Mouse (Mus musculus): ENCODE measurements around the gene Olfr263. TPM values are rescaled to one million over a fixed set of nuclear protein-coding genes. Genes with fewer than 3 reads are reported as not detected.
A peak's percentile ranks its signal among the peaks of the same experiment; 100 is the strongest.

Gene Olfr263
- polyA plus RNA-seq, 1 experiment: not detected

- TF ChIP-seq POLR2A (IDR thresholded peaks at IDR 0.05; ENCODE audit: low read depth, low read length) (no peak), CTCF (conservative IDR thresholded peaks at IDR 0.05; ENCODE audit: insufficient read depth, insufficient read length, low read depth, low read length) (no peak)
- H3K27me3 ChIP-seq (replicated peaks; ENCODE audit: control insufficient read depth, insufficient read depth, low read length): no peaks in the 10 kb centered on the region
- no peaks in the 10 kb centered on the region for H3K36me3 ChIP-seq (ENCODE audit: control insufficient read depth, insufficient read depth, low read length)
- no peak for DNase-seq
- peaks cover 3% of the 10 kb centered on the region; the same call in 1 of the 2 replicates for H3K4me1 ChIP-seq (ENCODE audit: control insufficient read depth, insufficient read depth, low read length)
- no peak overlapping the region for H3K27ac ChIP-seq (ENCODE audit: insufficient read depth, low read depth, low read length)
- H3K4me3 ChIP-seq (ENCODE audit: insufficient read depth, low read depth, low read length): no peak overlapping the region
- 84% methylated on average over 17 of the region's 17 CpGs for WGBS
Observed at GRCm38 (mm10) chr13:21170431-21171155, 41.2 kb downstream of the Olfr263 start.

- H3K27me3 ChIP-seq (replicated peaks; ENCODE audit: control insufficient read depth, insufficient read depth, low read length): no peaks in the 10 kb centered on the region
- no peak for DNase-seq
- H3K36me3 ChIP-seq (ENCODE audit: control insufficient read depth, insufficient read depth, low read length): no peaks in the 10 kb centered on the region
- H3K27ac ChIP-seq (ENCODE audit: insufficient read depth, low read depth, low read length): no peak overlapping the region
- 38% methylated on average over 15 of the region's 15 CpGs for WGBS
- TF ChIP-seq CTCF (conservative IDR thresholded peaks at IDR 0.05; ENCODE audit: insufficient read depth, insufficient read length, low read depth, low read length): no peak
- no peak for TF ChIP-seq POLR2A (IDR thresholded peaks at IDR 0.05; ENCODE audit: low read depth, low read length)
- H3K4me1 ChIP-seq (ENCODE audit: control insufficient read depth, insufficient read depth, low read length): peaks cover 3% of the 10 kb centered on the region; the same call in 1 of the 2 replicates
- H3K4me3 ChIP-seq (ENCODE audit: insufficient read depth, low read depth, low read length): no peak overlapping the region
Observed at GRCm38 (mm10) chr13:21171156-21171530, 41.7 kb downstream of the Olfr263 start.

- TF ChIP-seq CTCF (conservative IDR thresholded peaks at IDR 0.05; ENCODE audit: insufficient read depth, insufficient read length, low read depth, low read length): peak; percentile 22; the same call in 1 of the 2 replicates
- TF ChIP-seq POLR2A (IDR thresholded peaks at IDR 0.05; ENCODE audit: low read depth, low read length): no peak
- DNase-seq: peak; percentile 32
- Histone ChIP-seq H3K36me3 (ENCODE audit: control insufficient read depth, insufficient read depth, low read length) (no peaks in the 10 kb centered on the region), H3K4me3 (ENCODE audit: insufficient read depth, low read depth, low read length) (peak overlapping the region; percentile 35; the same call in 1 of the 2 replicates), H3K27ac (ENCODE audit: insufficient read depth, low read depth, low read length) (no peak overlapping the region), H3K4me1 (ENCODE audit: control insufficient read depth, insufficient read depth, low read length) (peaks cover 3% of the 10 kb centered on the region; the same call in 1 of the 2 replicates), H3K27me3 (replicated peaks; ENCODE audit: control insufficient read depth, insufficient read depth, low read length) (no peaks in the 10 kb centered on the region)
- 7% methylated on average over 12 of the region's 12 CpGs for WGBS
Observed at GRCm38 (mm10) chr13:21171600-21172150, 42.2 kb downstream of the Olfr263 start.

- Histone ChIP-seq H3K36me3 (ENCODE audit: control insufficient read depth, insufficient read depth, low read length) (no peaks in the 10 kb centered on the region), H3K4me1 (ENCODE audit: control insufficient read depth, insufficient read depth, low read length) (peaks cover 3% of the 10 kb centered on the region; the same call in 1 of the 2 replicates), H3K27ac (ENCODE audit: insufficient read depth, low read depth, low read length) (peak overlapping the region; percentile 19; the same call in 1 of the 2 replicates), H3K4me3 (ENCODE audit: insufficient read depth, low read depth, low read length) (peak overlapping the region; percentile 64), H3K27me3 (replicated peaks; ENCODE audit: control insufficient read depth, insufficient read depth, low read length) (no peaks in the 10 kb centered on the region)
- peak; percentile 84 for DNase-seq
- 2% methylated on average over 16 of the region's 16 CpGs for WGBS
- TF ChIP-seq POLR2A (IDR thresholded peaks at IDR 0.05; ENCODE audit: low read depth, low read length) (no peak), CTCF (conservative IDR thresholded peaks at IDR 0.05; ENCODE audit: insufficient read depth, insufficient read length, low read depth, low read length) (no peak)
Observed at GRCm38 (mm10) chr13:21172241-21173027, 43.0 kb downstream of the Olfr263 start.

GRCm38 (mm10) chr13:21173072-21173471 is 43.6 kb downstream of the Olfr263 start:
- Histone ChIP-seq H3K27me3 (replicated peaks; ENCODE audit: control insufficient read depth, insufficient read depth, low read length) (no peaks in the 10 kb centered on the region), H3K4me1 (ENCODE audit: control insufficient read depth, insufficient read depth, low read length) (peaks cover 3% of the 10 kb centered on the region; the same call in 1 of the 2 replicates), H3K4me3 (ENCODE audit: insufficient read depth, low read depth, low read length) (peak overlapping the region; percentile 27), H3K27ac (ENCODE audit: insufficient read depth, low read depth, low read length) (peak overlapping the region; percentile 58; the same call in 1 of the 2 replicates), H3K36me3 (ENCODE audit: control insufficient read depth, insufficient read depth, low read length) (no peaks in the 10 kb centered on the region)
- under 1% methylated on average over 11 of the region's 11 CpGs for WGBS
- DNase-seq: peak; percentile 95
- TF ChIP-seq POLR2A (IDR thresholded peaks at IDR 0.05; ENCODE audit: low read depth, low read length): no peak
- no peak for TF ChIP-seq CTCF (conservative IDR thresholded peaks at IDR 0.05; ENCODE audit: insufficient read depth, insufficient read length, low read depth, low read length)

- H3K4me1 ChIP-seq (ENCODE audit: control insufficient read depth, insufficient read depth, low read length): peaks cover 3% of the 10 kb centered on the region; the same call in 1 of the 2 replicates
- 86% methylated on average over 11 of the region's 11 CpGs for WGBS
- no peak overlapping the region for H3K4me3 ChIP-seq (ENCODE audit: insufficient read depth, low read depth, low read length)
- no peak for TF ChIP-seq CTCF (conservative IDR thresholded peaks at IDR 0.05; ENCODE audit: insufficient read depth, insufficient read length, low read depth, low read length)
- no peak for TF ChIP-seq POLR2A (IDR thresholded peaks at IDR 0.05; ENCODE audit: low read depth, low read length)
- no peaks in the 10 kb centered on the region for H3K36me3 ChIP-seq (ENCODE audit: control insufficient read depth, insufficient read depth, low read length)
- no peaks in the 10 kb centered on the region for H3K27me3 ChIP-seq (replicated peaks; ENCODE audit: control insufficient read depth, insufficient read depth, low read length)
- H3K27ac ChIP-seq (ENCODE audit: insufficient read depth, low read depth, low read length): no peak overlapping the region
- no peak for DNase-seq
Observed at GRCm38 (mm10) chr13:21176733-21177132, 47.3 kb downstream of the Olfr263 start.

All from kidney, adult 2 months (tissue).